Mouse (Mus musculus) thymus, adult 2 months (tissue): ENCODE data around the gene Irf2bp2.

Experiments
- CTCF ChIP-seq: fragments of 200-500 bp; IDR thresholded peaks from 2 replicates; pipeline ENCODE4 v1.5.1; 2012; ENCODE audit warnings: mild to moderate bottlenecking, control low read depth, low read length, moderate library complexity, borderline replicate concordance; ENCODE audit not compliant: control insufficient read depth, poor library complexity, insufficient read depth; ENCODE audit errors: extremely low read depth
- POLR2A ChIP-seq: fragments of 200-500 bp; IDR thresholded peaks from 2 replicates; pipeline ENCODE4 v1.6.1; 2012; ENCODE audit warnings: mild to moderate bottlenecking, low read length, control low read depth, moderate library complexity; ENCODE audit not compliant: control insufficient read depth, poor library complexity, insufficient read depth; ENCODE audit errors: extremely low read depth

- TF ChIP-seq CTCF (no peak), POLR2A (no peak)
These were observed 51.0 kb downstream of the Irf2bp2 start for GRCm38 (mm10) chr8:126542757-126543156.
